Mouse (Mus musculus): ENCODE data around the gene Hipk4. TPM values are rescaled to one million over a fixed set of nuclear protein-coding genes. Genes with fewer than 3 reads are reported as not detected.
"Not testable (repeated sequence)": the region's sequence is repeated elsewhere in the genome, so short reads cannot be mapped to it uniquely, and the experiment has no call there.

Hipk4 gene
- total RNA-seq, 2 experiments from 2014 or later, result 0.26 to 0.40 TPM

GRCm38 (mm10) chr7:27493450-27493849 is 29.6 kb upstream of the Hipk4 start:
- DNase-seq (ENCODE audit: low spot score in 2 of 2), result no peak

GRCm38 (mm10) chr7:27494659-27495367 is 28.3 kb upstream of the Hipk4 start:
- not testable (repeated sequence) for DNase-seq (ENCODE audit: low spot score in 2 of 2)

GRCm38 (mm10) chr7:27499036-27499435 is 24.0 kb upstream of the Hipk4 start, which contains the start of gene Prx:
Prx (plus strand) TSS chr7:27499324.
- DNase-seq (ENCODE audit: low spot score in 2 of 2), result no peak

GRCm38 (mm10) chr7:27501620-27502019 is 21.4 kb upstream of the Hipk4 start:
- DNase-seq (ENCODE audit: low spot score in 2 of 2), result peak in 1 of 2 experiments; percentile 38

GRCm38 (mm10) chr7:27506765-27507370 is 16.2 kb upstream of the Hipk4 start:
- DNase-seq (ENCODE audit: low spot score in 2 of 2), result no peak

- DNase-seq (ENCODE audit: low spot score in 2 of 2), result peak; percentile 98
Observed at GRCm38 (mm10) chr7:27507711-27508647, 15.1 kb upstream of the Hipk4 start.

- peak; percentile 51 to 52 for DNase-seq (ENCODE audit: low spot score in 2 of 2)
Observed at GRCm38 (mm10) chr7:27508648-27509005, 14.4 kb upstream of the Hipk4 start.

- DNase-seq (ENCODE audit: low spot score in 2 of 2), result no peak
Observed at GRCm38 (mm10) chr7:27510809-27511208, 12.3 kb upstream of the Hipk4 start.

GRCm38 (mm10) chr7:27514961-27515360 is 8.1 kb upstream of the Hipk4 start:
- DNase-seq (ENCODE audit: low spot score in 2 of 2), result no peak

GRCm38 (mm10) chr7:27518314-27518713 is 4.8 kb upstream of the Hipk4 start:
- DNase-seq (ENCODE audit: low spot score in 2 of 2), result no peak

- DNase-seq (ENCODE audit: low spot score in 2 of 2), result no peak
Observed at GRCm38 (mm10) chr7:27520104-27520503, 3.0 kb upstream of the Hipk4 start.

GRCm38 (mm10) chr7:27520599-27520998 is 2.5 kb upstream of the Hipk4 start:
- no peak for DNase-seq (ENCODE audit: low spot score in 2 of 2)

- DNase-seq (ENCODE audit: low spot score in 2 of 2), result no peak
Observed at GRCm38 (mm10) chr7:27523805-27524204, 738 bp downstream of the Hipk4 start.

GRCm38 (mm10) chr7:27526039-27526827 is 3.2 kb downstream of the Hipk4 start:
- DNase-seq (ENCODE audit: low spot score in 2 of 2), result peak; percentile 71 to 87

- no peak for DNase-seq (ENCODE audit: low spot score in 2 of 2)
Observed at GRCm38 (mm10) chr7:27529070-27529469, 6.0 kb downstream of the Hipk4 start.

- no peak for DNase-seq (ENCODE audit: low spot score in 2 of 2)
Observed at GRCm38 (mm10) chr7:27530937-27531336, 7.9 kb downstream of the Hipk4 start.

- DNase-seq (ENCODE audit: low spot score in 2 of 2), result no peak
Observed at GRCm38 (mm10) chr7:27531707-27532106, 8.6 kb downstream of the Hipk4 start.

GRCm38 (mm10) chr7:27532480-27533050 is 9.5 kb downstream of the Hipk4 start:
- no peak for DNase-seq (ENCODE audit: low spot score in 2 of 2)

GRCm38 (mm10) chr7:27535386-27535785 is 12.3 kb downstream of the Hipk4 start:
- DNase-seq (ENCODE audit: low spot score in 2 of 2), result no peak

- no peak for DNase-seq (ENCODE audit: low spot score in 2 of 2)
Observed at GRCm38 (mm10) chr7:27536618-27537017, 13.6 kb downstream of the Hipk4 start.
